Mouse (Mus musculus) lung, postnatal 0 days (tissue): ENCODE data around the gene Grk5.

Experiments used
- CTCF ChIP-seq: IDR thresholded peaks from 2 replicates; pipeline ENCODE4 v1.5.1; 2016; ENCODE audit warnings: antibody characterized with exemption, mild to moderate bottlenecking
- EP300 ChIP-seq: IDR thresholded peaks from 2 replicates; pipeline ENCODE4 v1.6.1; 2016; ENCODE audit warnings: antibody characterized with exemption, mild to moderate bottlenecking, control low read depth

DNA sequence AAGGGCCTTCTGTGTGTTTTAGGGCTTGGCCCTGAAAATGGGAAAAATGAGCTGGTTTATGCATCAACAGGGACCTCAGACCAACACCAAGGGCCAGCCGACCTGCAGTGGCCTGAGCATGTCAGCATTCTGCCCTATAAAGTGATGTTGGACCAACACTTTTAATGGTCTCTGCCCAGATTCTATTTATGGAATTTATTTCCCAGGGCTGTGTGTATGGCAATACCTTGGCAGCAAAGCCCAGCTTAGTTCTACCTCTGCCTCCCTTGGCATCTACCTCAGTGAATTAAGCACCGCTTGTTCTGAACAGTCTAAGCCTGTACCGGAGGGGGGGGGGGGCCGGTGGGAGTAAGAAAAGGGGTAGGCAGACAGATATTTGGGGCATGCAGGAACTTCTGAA lies 108.2 kb downstream of the Grk5 start:
- TF ChIP-seq CTCF (no peak), EP300 (no peak)
